8 mouse cellular contexts compared by ENCODE assay signal in the genomic region with DNA sequence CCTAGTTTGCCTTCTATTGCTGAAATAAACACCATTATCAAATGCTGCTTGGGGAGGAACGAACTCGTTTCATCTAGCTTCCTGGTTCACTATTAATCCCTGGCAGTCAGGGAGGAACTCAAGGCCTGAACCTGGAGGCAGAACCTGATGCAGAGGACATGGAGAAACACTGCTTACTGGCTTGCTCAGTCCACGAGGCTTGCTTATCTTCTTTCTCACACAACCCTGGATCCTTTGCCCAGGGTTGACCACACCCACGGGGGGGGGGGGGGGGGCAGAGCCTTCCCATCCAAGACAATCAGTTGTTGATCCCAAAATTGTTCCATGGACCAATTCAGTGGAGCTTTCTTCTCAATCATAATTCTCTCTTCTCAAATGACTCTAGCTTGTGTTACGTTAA. TPM values are rescaled to one million over a fixed set of nuclear protein-coding genes. Genes with fewer than 3 reads are reported as not detected.
DNase-seq lines count a peak whose midpoint lies in the region; ATAC-seq and TF ChIP-seq lines count a peak whose summit lies in the region.

No protein-coding gene starts in this region.

- H3K4me3 ChIP-seq in lung, embryonic 15.5 days: no peak overlapping the region
- no peak overlapping the region for H3K4me3 ChIP-seq in intestine, postnatal 0 days (ENCODE audit: low read depth, low read length)
- no peak overlapping the region for H3K4me3 ChIP-seq in neural tube, embryonic 13.5 days

- WGBS in lung, embryonic 15.5 days: 39% methylated on average over 5 of the region's 5 CpGs
- 33% methylated on average over 5 of the region's 5 CpGs for WGBS in intestine, postnatal 0 days
- 60% methylated on average over 5 of the region's 5 CpGs for WGBS in neural tube, embryonic 13.5 days

- ATAC-seq in lung, embryonic 15.5 days (ENCODE audit: borderline replicate concordance, extremely low read depth, low FRiP score, low TSS enrichment): no peak
- peak; percentile 25; the same call in 1 of the 2 replicates for ATAC-seq in intestine, postnatal 0 days
- ATAC-seq in neural tube, embryonic 13.5 days (ENCODE audit: low read depth): no peak

- TF ChIP-seq CTCF in intestine, postnatal 0 days (IDR thresholded peaks at IDR 0.05; ENCODE audit: low read depth): no peak

- no peaks in the 10 kb centered on the region for H3K27me3 ChIP-seq in lung, embryonic 15.5 days
- no peaks in the 10 kb centered on the region for H3K27me3 ChIP-seq in intestine, postnatal 0 days (replicated peaks; ENCODE audit: control insufficient read depth, insufficient read depth, low read length)
- H3K27me3 ChIP-seq in neural tube, embryonic 13.5 days: no peaks in the 10 kb centered on the region

- peaks cover 5% of the 10 kb centered on the region; the same call in 1 of the 2 replicates for H3K4me1 ChIP-seq in lung, embryonic 15.5 days
- no peaks in the 10 kb centered on the region for H3K4me1 ChIP-seq in intestine, postnatal 0 days (replicated peaks; ENCODE audit: control insufficient read depth, insufficient read depth, low read length)
- H3K4me1 ChIP-seq in neural tube, embryonic 13.5 days (replicated peaks): 0 out of 2 replicates have a peak, but pooled peaks cover 5% of the 10 kb centered on the region

- no peak overlapping the region for H3K27ac ChIP-seq in lung, embryonic 15.5 days
- H3K27ac ChIP-seq in intestine, postnatal 0 days (ENCODE audit: low read depth, low read length): no peak overlapping the region
- no peak overlapping the region for H3K27ac ChIP-seq in neural tube, embryonic 13.5 days (replicated peaks)

- H3K9ac ChIP-seq in lung, embryonic 15.5 days: no peak overlapping the region
- H3K9ac ChIP-seq in intestine, postnatal 0 days (ENCODE audit: low read depth, low read length): no peak overlapping the region
- no peak overlapping the region for H3K9ac ChIP-seq in neural tube, embryonic 13.5 days

- peak; percentile 46 for DNase-seq in heart, adult 11 months
- no peak for DNase-seq in heart, postnatal 4 days
- DNase-seq in lung, adult 18-20 months: no peak
- no peak for DNase-seq in MN1 (ENCODE audit: low spot score)
- DNase-seq in adrenal gland, postnatal 4 days (ENCODE audit: low spot score in 2 of 2): no peak

- H3K4me2 ChIP-seq in lung, embryonic 15.5 days: peak overlapping the region; percentile 61; the same call in 1 of the 2 replicates
- peak overlapping the region; percentile 66 for H3K4me2 ChIP-seq in intestine, postnatal 0 days (replicated peaks; ENCODE audit: low read depth)
- peak overlapping the region; percentile 54; the same call in 1 of the 2 replicates for H3K4me2 ChIP-seq in neural tube, embryonic 13.5 days

- H3K9me3 ChIP-seq in lung, embryonic 15.5 days: no peaks in the 10 kb centered on the region
- no peaks in the 10 kb centered on the region for H3K9me3 ChIP-seq in intestine, postnatal 0 days (ENCODE audit: control insufficient read depth)
- no peaks in the 10 kb centered on the region for H3K9me3 ChIP-seq in neural tube, embryonic 13.5 days

- H3K36me3 ChIP-seq in lung, embryonic 15.5 days: no peaks in the 10 kb centered on the region
- H3K36me3 ChIP-seq in intestine, postnatal 0 days (ENCODE audit: control insufficient read depth, insufficient read depth): no peaks in the 10 kb centered on the region
- H3K36me3 ChIP-seq in neural tube, embryonic 13.5 days: no peaks in the 10 kb centered on the region

RNA-seq across cellular contexts. Expression of gene Ifit1, which starts 22.1 kb away (rescaled TPM):
- under 1 TPM; 0.17 to 0.25 TPM for total RNA-seq in heart, postnatal 4 days (2021)
- 0.29 and 0.62 TPM in 2 replicates for polyA plus RNA-seq in lung, embryonic 15.5 days (2015; fragmentation: Nextera tagmentation; extraction: Ambion mirVana)
- polyA plus RNA-seq in intestine, postnatal 0 days (2015; fragmentation: Nextera tagmentation; extraction: Ambion mirVana): 87.0 and 90.6 TPM in 2 replicates
- 0.32 and 0.75 TPM in 2 replicates for polyA plus RNA-seq in neural tube, embryonic 13.5 days (2015; fragmentation: Nextera tagmentation; extraction: Ambion mirVana)
- total RNA-seq in adrenal gland, postnatal 4 days (2021): 1 to 10 TPM; 1.2 to 1.7 TPM

RNA-seq across cellular contexts. Expression of gene Ifit1bl2, which starts 22.2 kb away (rescaled TPM):
- total RNA-seq in heart, postnatal 4 days (2021): under 1 TPM; 0.43 to 0.81 TPM
- 0.07 and 0.08 TPM in 2 replicates for polyA plus RNA-seq in lung, embryonic 15.5 days (2015; fragmentation: Nextera tagmentation; extraction: Ambion mirVana)
- polyA plus RNA-seq in intestine, postnatal 0 days (2015; fragmentation: Nextera tagmentation; extraction: Ambion mirVana): 128 and 134 TPM in 2 replicates
- 0.18 TPM in 1 of 2 replicates, not detected in the other for polyA plus RNA-seq in neural tube, embryonic 13.5 days (2015; fragmentation: Nextera tagmentation; extraction: Ambion mirVana)
- total RNA-seq in adrenal gland, postnatal 4 days (2021): under 1 TPM in 1 of 2 experiments, not detected in 1; 0.20 TPM

RNA-seq across cellular contexts. Expression of gene Ifit3b, which starts 55.0 kb away (rescaled TPM):
- total RNA-seq in heart, postnatal 4 days (2021): under 1 TPM in 1 of 2 experiments, not detected in 1; 0.45 TPM
- polyA plus RNA-seq in lung, embryonic 15.5 days (2015; fragmentation: Nextera tagmentation; extraction: Ambion mirVana): 0.18 and 0.32 TPM in 2 replicates
- polyA plus RNA-seq in intestine, postnatal 0 days (2015; fragmentation: Nextera tagmentation; extraction: Ambion mirVana): 2.2 and 2.3 TPM in 2 replicates
- polyA plus RNA-seq in neural tube, embryonic 13.5 days (2015; fragmentation: Nextera tagmentation; extraction: Ambion mirVana): 0.35 TPM in 1 of 2 replicates, not detected in the other
- total RNA-seq in adrenal gland, postnatal 4 days (2021): 1 to 10 TPM; 1.5 to 2.0 TPM

Comparison
In these comparisons a context has a peak if more than half of its experiments do, and no peak if none do; other contexts are left out.
1. RNA of gene Ifit1, which starts 22.1 kb away (polyA plus RNA-seq): 87.0 to 90.6 TPM in intestine, postnatal 0 days; 0.32 to 0.75 TPM in neural tube, embryonic 13.5 days and 0.29 to 0.62 TPM in lung, embryonic 15.5 days; every median in the first group is over 10 times any median in the second.
2. RNA of gene Ifit1bl2, which starts 22.2 kb away (polyA plus RNA-seq): 128 to 134 TPM in intestine, postnatal 0 days; 0.18 TPM in neural tube, embryonic 13.5 days and 0.07 to 0.08 TPM in lung, embryonic 15.5 days; every median in the first group is over 100 times any median in the second.
3. Peak in every context shown above with its lines, with median percentiles within 50 percentile points of each other: H3K4me2 ChIP-seq.